Mouse (Mus musculus) liver, adult 2 months (tissue): ENCODE measurements around the gene Hdac11.

ENCODE experiments used
- CTCF ChIP-seq: fragments of 200-500 bp; IDR thresholded peaks from 2 replicates; pipeline ENCODE4 v1.5.1; 2011; ENCODE audit warnings: low read depth, low read length, control low read depth
- POLR2A ChIP-seq: fragments of 200-500 bp; IDR thresholded peaks from 2 replicates; pipeline ENCODE4 v1.6.1; 2011; ENCODE audit warnings: low read length, control low read depth; ENCODE audit not compliant: insufficient read depth; ENCODE audit errors: extremely low read depth

GRCm38 (mm10) chr6:91200429-91201188, 44.1 kb downstream of the Hdac11 start:
- TF ChIP-seq CTCF = no peak
- no peak for TF ChIP-seq POLR2A
